Mouse (Mus musculus) kidney, postnatal 36 days (tissue): ENCODE measurements at regions not wholly inside any gene's neighbourhood (a gene's known extent, or its start where the extent isn't known, plus 50 kb on each side); places are given as distances from the start of the nearest gene placed in this dataset.
A peak's percentile ranks its signal among the peaks of the same experiment; 100 is the strongest.

Experiments used
- DNase-seq, 2 experiments: peaks; one replicate each; pipeline ENCODE4 v3.0.0; 2021 to 2022; ENCODE audit warnings: mixed read lengths in 2 of 2

GRCm38 (mm10) chr10:99375101-99375500, 112.1 kb downstream of the Dusp6 start:
- DNase-seq, result no peak

GRCm38 (mm10) chr10:99376430-99376829, 113.4 kb downstream of the Dusp6 start:
- no peak for DNase-seq

GRCm38 (mm10) chr10:99377548-99377947, 114.5 kb downstream of the Dusp6 start:
- no peak for DNase-seq

GRCm38 (mm10) chr10:99379156-99379555, 116.1 kb downstream of the Dusp6 start:
- no peak for DNase-seq

GRCm38 (mm10) chr10:99380170-99380569, 117.1 kb downstream of the Dusp6 start:
- no peak for DNase-seq

GRCm38 (mm10) chr10:99383028-99383427, 120.0 kb downstream of the Dusp6 start:
- DNase-seq, result no peak

- no peak for DNase-seq
Measured at GRCm38 (mm10) chr10:99384366-99384765, 121.3 kb downstream of the Dusp6 start.

GRCm38 (mm10) chr10:99384851-99385250, 121.8 kb downstream of the Dusp6 start:
- no peak for DNase-seq

- no peak for DNase-seq
Measured at GRCm38 (mm10) chr10:99385854-99386253, 122.8 kb downstream of the Dusp6 start.

- peak; percentile 8 to 16 for DNase-seq
Measured at GRCm38 (mm10) chr10:99388526-99388925, 125.5 kb downstream of the Dusp6 start.

- DNase-seq, result no peak
Measured at GRCm38 (mm10) chr10:99388986-99389385, 126.0 kb downstream of the Dusp6 start.

GRCm38 (mm10) chr10:99390609-99391183, 127.7 kb downstream of the Dusp6 start:
- DNase-seq, result no peak

- DNase-seq, result no peak
Measured at GRCm38 (mm10) chr10:99391725-99392124, 128.7 kb downstream of the Dusp6 start.

- DNase-seq, result no peak
Measured at GRCm38 (mm10) chr10:99392979-99393378, 129.9 kb downstream of the Dusp6 start.

- DNase-seq, result peak in 1 of 2 experiments; percentile 7
Measured at GRCm38 (mm10) chr10:99393523-99393922, 130.5 kb downstream of the Dusp6 start.

GRCm38 (mm10) chr10:99395411-99395810, 132.4 kb downstream of the Dusp6 start:
- no peak for DNase-seq

GRCm38 (mm10) chr10:99396630-99397029, 133.6 kb downstream of the Dusp6 start:
- DNase-seq, result no peak

GRCm38 (mm10) chr10:99400076-99400475, 137.0 kb downstream of the Dusp6 start:
- DNase-seq, result no peak

- no peak for DNase-seq
Measured at GRCm38 (mm10) chr10:99406764-99407163, 143.7 kb downstream of the Dusp6 start.

- peak in 1 of 2 experiments; percentile 27 for DNase-seq
Measured at GRCm38 (mm10) chr10:99408786-99409185, 145.8 kb downstream of the Dusp6 start.

- peak; percentile 52 to 71 for DNase-seq
Measured at GRCm38 (mm10) chr10:99409744-99410143, 146.7 kb downstream of the Dusp6 start.

GRCm38 (mm10) chr10:99410754-99411153, 147.7 kb downstream of the Dusp6 start:
- peak; percentile 26 to 29 for DNase-seq

- DNase-seq, result no peak
Measured at GRCm38 (mm10) chr10:99413455-99413854, 150.4 kb downstream of the Dusp6 start.

GRCm38 (mm10) chr10:99416271-99416670, 153.2 kb downstream of the Dusp6 start:
- no peak for DNase-seq

GRCm38 (mm10) chr10:99416896-99417479, 154.0 kb downstream of the Dusp6 start:
- peak in 1 of 2 experiments; percentile 10 for DNase-seq
